Mouse (Mus musculus): ENCODE results near the gene Lzts2. TPM values are rescaled to one million over a fixed set of nuclear protein-coding genes. Genes with fewer than 3 reads are reported as not detected.

The Lzts2 gene
- polyA plus RNA-seq, 1 experiment from 2014 or later = 14.8 TPM

DNA sequence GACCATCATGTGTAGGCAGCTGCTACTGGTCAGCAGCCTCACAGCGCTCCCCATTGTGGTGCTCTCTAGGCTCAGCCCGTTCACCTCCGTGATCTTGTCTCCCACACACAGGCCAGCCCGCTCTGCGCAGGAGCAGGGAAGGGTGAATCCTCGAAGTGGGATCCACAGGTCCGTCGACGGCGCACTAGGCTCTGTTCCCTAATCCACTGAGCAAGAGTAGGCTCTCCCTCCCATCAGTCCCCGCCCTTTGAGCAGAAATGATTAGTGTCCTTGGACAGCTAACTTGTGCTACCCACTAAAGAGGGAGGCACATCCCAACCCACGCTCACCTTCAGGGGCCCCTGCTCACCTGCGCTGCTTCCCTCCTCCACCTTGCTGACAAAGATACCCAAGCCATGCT lies 26.0 kb downstream of the Lzts2 start:
- H3K36me3 ChIP-seq (ENCODE audit: control insufficient read depth, insufficient read depth, low read length) = no peaks in the 10 kb centered on the region
- no peak overlapping the region for H3K4me2 ChIP-seq (ENCODE audit: low read length)
- no peak overlapping the region; the same call in 1 of the 2 replicates for H3K9ac ChIP-seq (ENCODE audit: low read depth, low read length)
- H3K27me3 ChIP-seq (replicated peaks; ENCODE audit: control insufficient read depth, insufficient read depth, low read length) = no peaks in the 10 kb centered on the region
- no peak overlapping the region for H3K4me3 ChIP-seq (ENCODE audit: low read length)
- ATAC-seq = no peak
- no peaks in the 10 kb centered on the region for H3K4me1 ChIP-seq (ENCODE audit: control insufficient read depth, insufficient read depth, low read depth, low read length)
- H3K27ac ChIP-seq (ENCODE audit: low read depth, low read length) = no peak overlapping the region
- 55% methylated on average over 13 of the region's 13 CpGs for WGBS
- no peaks in the 10 kb centered on the region for H3K9me3 ChIP-seq (ENCODE audit: control insufficient read depth, low read length)

GRCm38 (mm10) chr19:45044389-45044927 lies 30.2 kb downstream of the Lzts2 start:
- peaks cover 23% of the 10 kb centered on the region for H3K4me1 ChIP-seq (ENCODE audit: control insufficient read depth, insufficient read depth, low read depth, low read length)
- H3K27ac ChIP-seq (ENCODE audit: low read depth, low read length) = no peak overlapping the region
- H3K9me3 ChIP-seq (ENCODE audit: control insufficient read depth, low read length) = no peaks in the 10 kb centered on the region
- WGBS = 67% methylated on average over 11 of the region's 11 CpGs
- H3K9ac ChIP-seq (ENCODE audit: low read depth, low read length) = no peak overlapping the region
- H3K4me2 ChIP-seq (ENCODE audit: low read length) = no peak overlapping the region
- H3K4me3 ChIP-seq (ENCODE audit: low read length) = no peak overlapping the region
- H3K27me3 ChIP-seq (replicated peaks; ENCODE audit: control insufficient read depth, insufficient read depth, low read length) = no peaks in the 10 kb centered on the region
- no peak for ATAC-seq
- no peaks in the 10 kb centered on the region for H3K36me3 ChIP-seq (ENCODE audit: control insufficient read depth, insufficient read depth, low read length)

DNA sequence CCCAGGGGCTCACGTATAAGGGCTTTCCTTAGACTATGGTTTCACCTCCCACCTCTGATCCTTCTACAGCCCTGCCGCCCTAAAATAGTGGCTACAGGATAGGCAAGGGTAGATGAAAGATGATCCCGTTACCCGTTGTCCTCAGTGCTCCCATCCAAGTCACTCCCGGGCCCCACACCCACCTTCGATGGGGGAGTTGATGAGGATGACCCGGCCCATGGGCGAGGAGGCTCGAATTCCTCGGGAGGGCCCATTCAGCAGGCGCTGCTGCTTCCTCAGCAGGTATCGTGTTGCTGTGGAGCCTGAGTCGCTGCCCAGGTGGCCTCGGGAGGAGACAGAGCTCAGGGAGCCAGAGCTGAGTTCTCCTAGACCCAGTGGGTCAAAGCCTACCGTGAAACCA lies 31.0 kb downstream of the Lzts2 start:
- Histone ChIP-seq H3K4me2 (ENCODE audit: low read length) (no peak overlapping the region), H3K27ac (ENCODE audit: low read depth, low read length) (no peak overlapping the region), H3K4me3 (ENCODE audit: low read length) (no peak overlapping the region), H3K9me3 (ENCODE audit: control insufficient read depth, low read length) (no peaks in the 10 kb centered on the region), H3K9ac (ENCODE audit: low read depth, low read length) (no peak overlapping the region), H3K27me3 (replicated peaks; ENCODE audit: control insufficient read depth, insufficient read depth, low read length) (no peaks in the 10 kb centered on the region), H3K36me3 (ENCODE audit: control insufficient read depth, insufficient read depth, low read length) (no peaks in the 10 kb centered on the region), H3K4me1 (ENCODE audit: control insufficient read depth, insufficient read depth, low read depth, low read length) (peaks cover 26% of the 10 kb centered on the region)
- WGBS = 47% methylated on average over 15 of the region's 15 CpGs
- no peak for ATAC-seq

- H3K4me1 ChIP-seq (ENCODE audit: control insufficient read depth, insufficient read depth, low read depth, low read length) = peaks cover 26% of the 10 kb centered on the region
- H3K27me3 ChIP-seq (replicated peaks; ENCODE audit: control insufficient read depth, insufficient read depth, low read length) = no peaks in the 10 kb centered on the region
- H3K9me3 ChIP-seq (ENCODE audit: control insufficient read depth, low read length) = no peaks in the 10 kb centered on the region
- H3K27ac ChIP-seq (ENCODE audit: low read depth, low read length) = peak within 1 kb of the TSS; percentile 94
- ATAC-seq = no peak
- H3K9ac ChIP-seq (ENCODE audit: low read depth, low read length) = peak within 1 kb of the TSS; percentile 81
- peak within 1 kb of the TSS; percentile 67 for H3K4me3 ChIP-seq (ENCODE audit: low read length)
- WGBS = 80% methylated on average over 5 of the region's 5 CpGs
- no peaks in the 10 kb centered on the region for H3K36me3 ChIP-seq (ENCODE audit: control insufficient read depth, insufficient read depth, low read length)
- H3K4me2 ChIP-seq (ENCODE audit: low read length) = peak within 1 kb of the TSS; percentile 75
Observed at GRCm38 (mm10) chr19:45045651-45046050, 31.4 kb downstream of the Lzts2 start, which contains the start of gene Pdzd7. TSS of gene Pdzd7 (minus strand) at chr19:45045717.

GRCm38 (mm10) chr19:45046523-45047321 lies 32.5 kb downstream of the Lzts2 start:
- H3K36me3 ChIP-seq (ENCODE audit: control insufficient read depth, insufficient read depth, low read length) = no peaks in the 10 kb centered on the region
- peak overlapping the region; percentile 67 for H3K4me3 ChIP-seq (ENCODE audit: low read length)
- peak overlapping the region; percentile 94 for H3K27ac ChIP-seq (ENCODE audit: low read depth, low read length)
- peaks cover 26% of the 10 kb centered on the region for H3K4me1 ChIP-seq (ENCODE audit: control insufficient read depth, insufficient read depth, low read depth, low read length)
- H3K9me3 ChIP-seq (ENCODE audit: control insufficient read depth, low read length) = no peaks in the 10 kb centered on the region
- ATAC-seq = peak; percentile 70
- H3K4me2 ChIP-seq (ENCODE audit: low read length) = peak overlapping the region; percentile 75
- H3K27me3 ChIP-seq (replicated peaks; ENCODE audit: control insufficient read depth, insufficient read depth, low read length) = no peaks in the 10 kb centered on the region
- H3K9ac ChIP-seq (ENCODE audit: low read depth, low read length) = peak overlapping the region; percentile 81
- under 1% methylated on average over 34 of the region's 34 CpGs for WGBS

DNA sequence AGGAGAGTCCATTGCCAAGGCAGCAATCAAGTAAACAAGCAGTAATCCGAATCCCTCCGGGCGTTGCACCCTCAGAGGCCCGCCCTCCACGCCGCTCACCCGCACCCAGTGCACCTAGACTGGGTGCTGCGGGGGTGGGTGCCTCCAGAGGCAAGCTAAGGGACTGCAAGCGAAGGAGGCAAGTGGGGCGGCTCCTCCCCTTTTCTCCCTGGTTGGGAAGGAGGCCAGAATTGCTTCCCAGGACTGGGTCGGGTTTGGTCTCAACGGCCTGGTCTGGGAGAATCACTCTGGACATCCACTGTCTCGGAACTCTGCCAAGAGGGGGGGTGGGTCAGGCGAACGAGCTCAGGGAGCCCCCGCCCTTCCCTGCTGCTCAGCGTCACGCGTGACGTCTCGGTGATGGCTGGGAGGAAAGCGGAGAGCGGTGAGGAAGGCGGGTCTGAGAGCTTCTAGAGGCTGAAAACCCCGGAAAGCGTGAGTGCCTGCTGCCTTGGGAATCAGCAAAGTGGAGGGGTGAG lies 33.3 kb downstream of the Lzts2 start, which contains the start of gene Sfxn3:
TSS of gene Sfxn3 (plus strand) at position 87 of the 518 bp plus-strand sequence.
- ATAC-seq = peak; percentile 85
- WGBS = under 1% methylated on average over 26 of the region's 26 CpGs
- Histone ChIP-seq H3K4me2 (ENCODE audit: low read length) (peak within 1 kb of the TSS; percentile 75), H3K27ac (ENCODE audit: low read depth, low read length) (peak within 1 kb of the TSS; percentile 94), H3K36me3 (ENCODE audit: control insufficient read depth, insufficient read depth, low read length) (peaks cover 3% of the 10 kb centered on the region), H3K27me3 (replicated peaks; ENCODE audit: control insufficient read depth, insufficient read depth, low read length) (no peaks in the 10 kb centered on the region), H3K4me3 (ENCODE audit: low read length) (peak within 1 kb of the TSS; percentile 67), H3K4me1 (ENCODE audit: control insufficient read depth, insufficient read depth, low read depth, low read length) (peaks cover 26% of the 10 kb centered on the region), H3K9ac (ENCODE audit: low read depth, low read length) (peak within 1 kb of the TSS; percentile 81), H3K9me3 (ENCODE audit: control insufficient read depth, low read length) (no peaks in the 10 kb centered on the region)

DNA sequence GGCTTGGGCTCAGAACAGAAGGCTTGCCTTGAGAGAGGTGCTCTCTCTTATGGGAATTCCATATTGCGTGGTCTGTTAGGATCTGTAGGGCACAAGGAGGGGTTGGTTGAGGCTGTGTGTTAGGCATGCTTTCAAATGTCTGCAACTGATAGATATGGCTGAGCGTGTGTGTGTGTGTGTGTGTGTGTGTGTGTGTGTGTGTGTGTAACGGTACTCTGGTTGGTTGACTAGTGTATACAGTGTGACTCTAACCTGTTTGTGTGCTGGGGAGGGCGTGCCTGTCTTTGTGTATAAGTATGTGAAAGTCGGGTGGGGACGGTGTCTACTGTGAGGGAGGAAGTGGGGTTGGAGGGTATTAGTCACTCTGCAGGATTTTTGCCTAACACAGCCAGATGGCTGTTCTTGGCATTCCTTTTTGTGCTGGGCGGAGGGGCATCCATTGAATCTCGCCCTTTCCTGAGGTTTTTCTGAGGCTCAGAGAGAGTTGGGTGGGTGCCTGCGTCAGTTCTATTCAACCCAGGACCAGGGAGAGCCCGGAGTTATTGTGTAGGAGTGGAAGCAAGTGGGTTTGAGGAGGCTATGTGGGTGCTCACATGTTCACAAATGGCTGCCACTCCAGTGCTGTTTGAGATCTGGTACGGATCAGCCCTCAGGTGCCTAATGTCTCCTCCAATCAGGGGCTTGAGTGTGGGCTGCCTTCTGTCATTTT lies 33.9 kb downstream of the Lzts2 start:
- peak; percentile 23 for ATAC-seq
- peaks cover 7% of the 10 kb centered on the region for H3K36me3 ChIP-seq (ENCODE audit: control insufficient read depth, insufficient read depth, low read length)
- peak overlapping the region; percentile 94 for H3K27ac ChIP-seq (ENCODE audit: low read depth, low read length)
- peak overlapping the region; percentile 75 for H3K4me2 ChIP-seq (ENCODE audit: low read length)
- peak overlapping the region; percentile 81 for H3K9ac ChIP-seq (ENCODE audit: low read depth, low read length)
- H3K9me3 ChIP-seq (ENCODE audit: control insufficient read depth, low read length) = no peaks in the 10 kb centered on the region
- H3K4me1 ChIP-seq (ENCODE audit: control insufficient read depth, insufficient read depth, low read depth, low read length) = peaks cover 26% of the 10 kb centered on the region
- WGBS = 18% methylated on average over 11 of the region's 11 CpGs
- H3K4me3 ChIP-seq (ENCODE audit: low read length) = peak overlapping the region; percentile 67
- no peaks in the 10 kb centered on the region for H3K27me3 ChIP-seq (replicated peaks; ENCODE audit: control insufficient read depth, insufficient read depth, low read length)

GRCm38 (mm10) chr19:45048644-45049365 lies 34.6 kb downstream of the Lzts2 start:
- Histone ChIP-seq H3K27ac (ENCODE audit: low read depth, low read length) (peak overlapping the region; percentile 94), H3K36me3 (ENCODE audit: control insufficient read depth, insufficient read depth, low read length) (peaks cover 12% of the 10 kb centered on the region), H3K4me2 (ENCODE audit: low read length) (peak overlapping the region; percentile 75), H3K9me3 (ENCODE audit: control insufficient read depth, low read length) (no peaks in the 10 kb centered on the region), H3K4me1 (ENCODE audit: control insufficient read depth, insufficient read depth, low read depth, low read length) (peaks cover 26% of the 10 kb centered on the region), H3K9ac (ENCODE audit: low read depth, low read length) (peak overlapping the region; percentile 81), H3K27me3 (replicated peaks; ENCODE audit: control insufficient read depth, insufficient read depth, low read length) (no peaks in the 10 kb centered on the region), H3K4me3 (ENCODE audit: low read length) (peak overlapping the region; percentile 67)
- ATAC-seq = no peak
- WGBS = 76% methylated on average over 12 of the region's 12 CpGs
